Mouse (Mus musculus): ENCODE measurements around the gene Fgr. TPM values are rescaled to one million over a fixed set of nuclear protein-coding genes. Genes with fewer than 3 reads are reported as not detected.
"Not testable (repeated sequence)": the region's sequence is repeated elsewhere in the genome, so short reads cannot be mapped to it uniquely, and the experiment has no call there.

Gene Fgr
- total RNA-seq, 1 experiment from 2014 or later: 321 TPM

DNA sequence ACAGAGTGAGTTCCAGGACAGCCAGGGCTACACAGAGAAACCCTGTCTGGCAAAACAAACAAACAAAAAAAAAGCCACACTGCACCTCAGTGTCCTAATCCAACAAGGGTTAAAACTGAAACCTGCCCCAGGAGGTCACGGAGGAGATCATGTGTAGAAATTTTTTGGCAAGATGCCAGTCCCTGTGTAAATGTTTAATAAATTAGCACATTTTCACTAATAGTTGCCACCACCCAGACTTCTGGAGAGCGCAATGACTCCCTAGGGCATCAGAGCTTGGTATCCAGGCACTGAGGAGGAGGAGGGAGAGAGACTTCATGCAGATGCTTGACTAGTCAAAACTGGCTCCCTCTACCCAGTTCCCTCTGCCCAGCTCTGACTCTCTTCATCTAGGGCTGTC is 5.3 kb downstream of the Fgr start:
- ATAC-seq (ENCODE audit: extremely low read depth, insufficient number of reproducible peaks, low FRiP score, poor library complexity, severe bottlenecking): no peak

GRCm38 (mm10) chr4:132981621-132982020 is 7.7 kb downstream of the Fgr start:
- no peak for ATAC-seq (ENCODE audit: extremely low read depth, insufficient number of reproducible peaks, low FRiP score, poor library complexity, severe bottlenecking)

GRCm38 (mm10) chr4:132982999-132983398 is 9.1 kb downstream of the Fgr start:
- peak; percentile 62; the same call in 1 of the 2 replicates for ATAC-seq (ENCODE audit: extremely low read depth, insufficient number of reproducible peaks, low FRiP score, poor library complexity, severe bottlenecking)

- peak; percentile 8; the same call in 1 of the 2 replicates for ATAC-seq (ENCODE audit: extremely low read depth, insufficient number of reproducible peaks, low FRiP score, poor library complexity, severe bottlenecking)
Observed at GRCm38 (mm10) chr4:132983664-132984512, 10.0 kb downstream of the Fgr start.

GRCm38 (mm10) chr4:132988581-132989355 is 14.9 kb downstream of the Fgr start:
- ATAC-seq (ENCODE audit: extremely low read depth, insufficient number of reproducible peaks, low FRiP score, poor library complexity, severe bottlenecking): peak; percentile 35; the same call in 1 of the 2 replicates

DNA sequence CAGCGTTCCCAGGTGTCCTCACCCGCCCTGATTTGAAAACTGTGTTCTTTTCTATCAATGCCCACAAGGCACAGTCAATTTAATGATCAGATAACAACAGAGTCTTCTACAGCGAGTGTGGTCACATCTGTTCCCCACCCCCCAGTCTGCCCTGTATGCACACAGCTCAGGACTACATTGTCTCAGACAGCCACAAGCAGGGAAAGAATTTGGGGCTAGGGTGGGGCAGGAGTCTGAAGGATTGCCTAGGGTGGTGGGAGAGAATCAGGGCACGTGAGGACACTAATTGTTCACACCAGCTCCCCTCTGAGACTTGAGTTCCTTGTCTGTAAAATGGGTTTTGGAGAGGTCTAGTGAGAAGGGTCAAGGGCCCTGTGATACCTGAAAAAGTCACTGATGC is 19.7 kb downstream of the Fgr start:
- ATAC-seq (ENCODE audit: extremely low read depth, insufficient number of reproducible peaks, low FRiP score, poor library complexity, severe bottlenecking): no peak

- no peak for ATAC-seq (ENCODE audit: extremely low read depth, insufficient number of reproducible peaks, low FRiP score, poor library complexity, severe bottlenecking)
Observed at GRCm38 (mm10) chr4:132997469-132998237, 23.8 kb downstream of the Fgr start.

GRCm38 (mm10) chr4:133002896-133003295 is 29.0 kb downstream of the Fgr start:
- ATAC-seq (ENCODE audit: extremely low read depth, insufficient number of reproducible peaks, low FRiP score, poor library complexity, severe bottlenecking): no peak

DNA sequence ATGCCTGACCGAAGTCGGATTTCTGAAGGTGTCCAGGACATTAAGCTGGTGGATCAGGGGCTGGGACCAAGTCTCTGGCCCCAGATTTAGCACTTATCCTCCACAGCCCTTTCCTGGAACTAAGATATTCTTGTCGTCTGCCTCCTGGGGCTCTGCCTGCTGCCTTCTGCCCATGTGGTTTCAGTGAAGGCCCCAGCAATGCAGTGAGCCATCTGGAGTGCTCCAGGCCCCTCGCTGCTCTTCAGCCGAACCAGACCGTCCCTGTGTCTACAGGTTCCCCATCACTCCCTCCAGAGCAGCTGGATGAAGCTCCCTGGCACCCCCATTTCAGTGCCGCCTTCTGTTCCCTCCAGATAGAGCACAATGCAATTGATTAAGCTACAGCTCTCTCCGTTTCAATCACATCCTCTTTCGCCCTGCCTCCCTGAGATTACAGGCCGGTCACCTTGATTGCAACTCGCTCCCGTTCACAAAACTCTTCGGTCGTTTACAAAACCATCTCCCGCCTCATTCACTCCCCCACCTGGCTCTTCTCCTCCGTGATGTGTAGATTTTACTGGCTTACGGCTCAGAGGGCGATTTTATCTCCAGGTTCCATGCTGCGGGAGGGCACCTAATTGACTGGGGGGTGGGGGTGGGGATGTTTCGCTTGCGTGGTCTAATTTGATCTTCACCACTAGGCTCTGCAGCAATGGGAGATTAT is 29.6 kb downstream of the Fgr start:
- ATAC-seq (ENCODE audit: extremely low read depth, insufficient number of reproducible peaks, low FRiP score, poor library complexity, severe bottlenecking): no peak

DNA sequence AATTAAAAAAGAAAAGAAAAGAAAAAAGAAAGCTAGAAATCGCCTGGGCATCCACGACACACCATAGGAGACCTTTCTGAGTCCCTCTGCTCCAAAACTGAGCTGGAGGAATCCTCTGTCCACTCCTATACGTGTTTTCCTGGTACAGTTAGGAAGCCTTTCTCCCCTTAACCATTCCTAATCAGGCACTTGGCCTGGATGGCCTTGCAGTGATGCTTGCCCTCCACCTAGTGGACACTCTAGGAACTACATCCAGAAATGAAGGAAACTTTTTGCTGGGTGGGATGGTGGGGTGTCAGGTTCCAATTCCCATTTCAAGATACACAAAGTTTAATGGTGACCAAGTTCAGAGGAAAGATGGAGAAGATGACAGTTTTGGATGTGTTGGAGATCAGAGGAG is 31.3 kb downstream of the Fgr start:
- peak; percentile 67; the same call in 1 of the 2 replicates for ATAC-seq (ENCODE audit: extremely low read depth, insufficient number of reproducible peaks, low FRiP score, poor library complexity, severe bottlenecking)

GRCm38 (mm10) chr4:133005885-133006451 is 32.1 kb downstream of the Fgr start:
- not testable (repeated sequence) for ATAC-seq (ENCODE audit: extremely low read depth, insufficient number of reproducible peaks, low FRiP score, poor library complexity, severe bottlenecking)

DNA sequence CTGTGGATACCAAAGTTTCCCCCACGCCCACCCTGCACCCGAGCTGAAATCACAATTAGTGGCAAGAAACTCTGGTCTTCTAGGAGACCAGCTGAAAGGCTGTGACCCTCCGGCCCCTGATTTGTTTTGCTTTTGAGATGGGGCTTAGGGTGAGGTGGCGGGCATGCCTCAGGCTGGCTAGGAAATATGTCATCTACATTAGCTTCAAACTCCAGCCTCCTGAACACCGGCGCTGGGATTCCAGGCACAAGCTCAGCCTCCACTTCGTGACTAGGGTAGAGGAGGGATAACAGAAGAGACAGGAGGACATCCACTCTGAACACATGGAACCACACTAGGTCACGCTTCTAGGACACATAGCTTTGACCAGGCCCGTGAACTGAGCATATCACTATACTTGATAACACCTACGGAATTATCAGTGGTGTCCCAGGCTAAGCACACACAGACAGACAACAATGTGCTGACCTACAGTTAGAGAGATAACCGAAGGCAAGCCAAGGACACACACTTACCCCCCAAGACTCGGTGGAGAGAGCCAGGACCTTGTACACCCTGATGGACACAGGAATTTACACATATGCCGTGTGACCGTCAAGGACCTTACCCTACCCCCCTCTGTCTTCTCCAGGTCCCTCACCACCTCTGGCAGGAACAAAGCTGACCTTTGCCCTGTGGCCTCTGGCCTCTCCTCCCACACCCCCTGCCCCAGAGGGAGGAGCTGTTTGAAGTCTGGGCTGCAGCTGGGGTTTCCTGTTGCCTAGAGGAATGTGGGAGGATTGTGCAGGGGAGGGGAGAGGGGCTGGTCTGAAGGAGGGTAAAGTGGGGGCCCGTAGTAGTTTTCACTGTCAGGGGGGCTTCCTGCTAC is 33.9 kb downstream of the Fgr start:
- peak; percentile 5; the same call in 1 of the 2 replicates for ATAC-seq (ENCODE audit: extremely low read depth, insufficient number of reproducible peaks, low FRiP score, poor library complexity, severe bottlenecking)

GRCm38 (mm10) chr4:133009131-133009530 is 35.2 kb downstream of the Fgr start:
- no peak for ATAC-seq (ENCODE audit: extremely low read depth, insufficient number of reproducible peaks, low FRiP score, poor library complexity, severe bottlenecking)

DNA sequence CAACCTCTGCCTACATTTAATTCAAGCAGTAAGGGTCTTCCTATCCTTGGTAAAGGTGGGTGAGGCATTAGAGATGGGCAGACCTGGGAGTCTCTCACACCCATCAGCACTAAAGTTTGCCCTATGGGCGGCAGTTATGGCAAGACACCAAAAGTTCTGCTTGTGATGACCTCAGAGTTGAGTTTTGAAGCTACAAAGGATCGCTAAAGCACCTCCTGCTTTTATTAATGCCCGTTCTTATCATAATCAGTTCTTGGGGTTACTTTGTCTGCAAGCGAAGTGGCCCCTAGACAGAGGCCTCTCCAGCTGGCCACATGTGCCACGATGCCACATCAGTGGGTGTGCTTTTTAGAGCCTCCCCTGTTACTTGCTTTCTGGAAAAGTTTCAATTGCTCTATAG is 35.8 kb downstream of the Fgr start:
- no peak for ATAC-seq (ENCODE audit: extremely low read depth, insufficient number of reproducible peaks, low FRiP score, poor library complexity, severe bottlenecking)

DNA sequence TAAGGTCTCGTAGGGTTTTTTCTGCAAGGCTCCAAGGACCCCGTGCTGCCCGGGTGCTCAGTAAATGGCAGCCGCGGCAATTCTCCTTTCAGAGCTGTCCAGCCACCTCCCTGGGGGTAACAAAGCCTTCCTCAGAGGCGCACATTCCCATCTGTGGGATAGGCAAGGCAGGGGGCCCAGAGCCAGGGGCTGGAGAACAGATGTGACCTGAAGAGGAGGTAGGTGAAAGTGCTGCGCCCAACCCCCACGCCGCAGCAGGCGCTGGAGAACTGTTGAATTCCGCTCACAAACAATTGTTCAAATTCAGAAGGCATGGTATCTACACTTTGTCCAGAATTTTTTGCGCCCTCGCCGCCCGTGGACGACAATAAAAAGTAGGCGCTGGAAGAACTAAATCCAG is 36.7 kb downstream of the Fgr start:
- ATAC-seq (ENCODE audit: extremely low read depth, insufficient number of reproducible peaks, low FRiP score, poor library complexity, severe bottlenecking): no peak

DNA sequence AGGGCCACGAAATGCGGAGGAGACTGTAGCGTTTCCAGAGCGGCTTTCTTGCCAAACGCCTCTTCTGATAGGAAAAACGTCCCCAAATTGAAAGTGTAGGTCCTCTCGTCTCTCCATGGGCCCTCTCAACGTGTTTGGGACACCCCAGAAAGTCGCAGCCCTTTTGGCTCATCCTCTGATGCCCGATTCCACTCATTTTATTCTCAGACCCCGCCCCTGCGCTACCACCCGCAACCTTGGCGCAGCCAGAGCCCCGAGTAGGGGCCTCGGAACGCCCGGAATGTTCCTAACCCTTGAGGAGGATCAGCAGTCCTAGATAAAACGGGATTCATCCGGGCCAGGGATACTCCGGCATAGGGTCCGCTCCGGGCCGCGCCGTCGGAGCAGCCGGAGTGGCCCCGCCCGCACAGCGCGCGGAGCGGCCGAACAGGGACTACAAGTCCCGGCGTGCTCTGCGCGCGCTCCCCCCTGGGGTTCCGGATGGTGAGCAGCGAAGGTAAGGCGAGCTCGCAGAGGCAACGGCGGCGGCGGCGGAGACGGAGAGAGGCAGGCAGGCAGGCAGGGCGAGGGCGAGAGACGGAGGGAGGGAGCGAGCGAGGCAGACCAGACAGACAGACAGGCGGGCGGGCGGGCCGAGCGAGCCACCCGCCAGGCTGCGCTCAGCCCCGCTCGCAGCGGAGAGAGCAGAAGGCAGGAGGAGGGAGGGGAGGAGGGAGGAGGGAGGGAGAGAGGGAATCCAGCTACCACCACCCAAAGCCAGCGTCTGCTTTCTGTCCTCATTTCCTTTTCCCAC is 37.3 kb downstream of the Fgr start, which contains the start of gene Ahdc1:
Gene Ahdc1, plus strand, starts transcription at position 233 of the 793 bp plus-strand sequence.
- ATAC-seq (ENCODE audit: extremely low read depth, insufficient number of reproducible peaks, low FRiP score, poor library complexity, severe bottlenecking): peak; percentile 75
